Mouse (Mus musculus): ENCODE data around the gene Tnpo1.
"Not testable (repeated sequence)": the region's sequence is repeated elsewhere in the genome, so short reads cannot be mapped to it uniquely, and the experiment has no call there.

The Tnpo1 gene

GRCm38 (mm10) chr13:98819094-98819493 is 107.1 kb downstream of the Tnpo1 start:
- in situ Hi-C loops (cut with MboI) = no loop called here

- in situ Hi-C loops (cut with MboI) = no loop called here
Observed at GRCm38 (mm10) chr13:98818205-98818604, 108.0 kb downstream of the Tnpo1 start.

GRCm38 (mm10) chr13:98817766-98818165 is 108.4 kb downstream of the Tnpo1 start:
- in situ Hi-C loops (cut with MboI) = no loop called here

GRCm38 (mm10) chr13:98816981-98817660 is 109.1 kb downstream of the Tnpo1 start:
- in situ Hi-C loops (cut with MboI) = not testable (repeated sequence)

GRCm38 (mm10) chr13:98816571-98816970 is 109.6 kb downstream of the Tnpo1 start:
- in situ Hi-C loops (cut with MboI) = no loop called here

GRCm38 (mm10) chr13:98815147-98815785 is 110.9 kb downstream of the Tnpo1 start, which contains the start of gene Fcho2:
Fcho2 (minus strand) TSS chr13:98815449.
- in situ Hi-C loops (cut with MboI) = no loop called here

- in situ Hi-C loops (cut with MboI) = no loop called here
Observed at GRCm38 (mm10) chr13:98814275-98815040, 111.7 kb downstream of the Tnpo1 start.

- in situ Hi-C loops (cut with MboI) = no loop called here
Observed at GRCm38 (mm10) chr13:98813596-98814274, 112.4 kb downstream of the Tnpo1 start.

- in situ Hi-C loops (cut with MboI) = no loop called here
Observed at GRCm38 (mm10) chr13:98813167-98813566, 113.0 kb downstream of the Tnpo1 start.

GRCm38 (mm10) chr13:98812285-98812684 is 113.9 kb downstream of the Tnpo1 start:
- in situ Hi-C loops (cut with MboI) = no loop called here

- in situ Hi-C loops (cut with MboI) = no loop called here
Observed at GRCm38 (mm10) chr13:98810143-98810542, 116.0 kb downstream of the Tnpo1 start.

- in situ Hi-C loops (cut with MboI) = no loop called here
Observed at GRCm38 (mm10) chr13:98809087-98809486, 117.1 kb downstream of the Tnpo1 start.

- in situ Hi-C loops (cut with MboI) = no loop called here
Observed at GRCm38 (mm10) chr13:98804480-98804879, 121.7 kb downstream of the Tnpo1 start.

- in situ Hi-C loops (cut with MboI) = no loop called here
Observed at GRCm38 (mm10) chr13:98803699-98804098, 122.5 kb downstream of the Tnpo1 start.

- in situ Hi-C loops (cut with MboI) = no loop called here
Observed at GRCm38 (mm10) chr13:98802957-98803356, 123.2 kb downstream of the Tnpo1 start.

GRCm38 (mm10) chr13:98795511-98795910 is 130.7 kb downstream of the Tnpo1 start:
- in situ Hi-C loops (cut with MboI) = no loop called here

- in situ Hi-C loops (cut with MboI) = no loop called here
Observed at GRCm38 (mm10) chr13:98792864-98793263, 133.3 kb downstream of the Tnpo1 start.

- in situ Hi-C loops (cut with MboI) = no loop called here
Observed at GRCm38 (mm10) chr13:98791693-98792092, 134.5 kb downstream of the Tnpo1 start.
